Mouse (Mus musculus): ENCODE measurements around the gene Exoc2.

The Exoc2 gene

DNA sequence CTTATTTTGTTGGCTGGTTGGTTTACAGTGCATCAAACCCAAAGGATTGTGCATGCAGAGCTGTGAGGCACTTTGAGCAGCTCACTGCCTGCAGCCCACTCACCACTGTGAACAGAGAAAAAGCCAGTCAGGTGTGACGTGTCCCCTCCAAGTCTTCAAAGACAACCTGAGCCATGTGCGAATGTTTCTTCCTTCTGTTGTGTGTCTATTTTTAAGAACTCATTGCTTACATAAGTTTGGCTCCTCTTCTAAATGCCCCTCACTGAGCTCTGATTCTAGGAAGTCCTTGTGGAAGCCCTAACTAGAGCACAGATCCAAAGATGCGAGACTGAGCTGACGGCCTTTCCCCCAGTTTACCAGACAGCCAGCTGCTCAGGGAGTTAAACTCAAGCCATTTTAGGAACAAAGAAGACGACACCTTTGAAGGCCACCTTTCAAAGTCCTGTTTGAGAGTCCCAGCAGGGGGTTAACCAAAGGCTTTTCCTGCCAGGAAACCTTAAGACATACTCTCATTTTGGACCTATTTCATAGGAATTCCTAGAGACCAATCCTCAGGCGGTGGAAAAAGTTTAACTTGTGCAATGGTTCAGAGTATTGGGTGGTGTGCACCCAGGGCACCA is 79.8 kb downstream of the Exoc2 start:
- no peak for DNase-seq (ENCODE audit: low spot score in 2 of 2)

DNA sequence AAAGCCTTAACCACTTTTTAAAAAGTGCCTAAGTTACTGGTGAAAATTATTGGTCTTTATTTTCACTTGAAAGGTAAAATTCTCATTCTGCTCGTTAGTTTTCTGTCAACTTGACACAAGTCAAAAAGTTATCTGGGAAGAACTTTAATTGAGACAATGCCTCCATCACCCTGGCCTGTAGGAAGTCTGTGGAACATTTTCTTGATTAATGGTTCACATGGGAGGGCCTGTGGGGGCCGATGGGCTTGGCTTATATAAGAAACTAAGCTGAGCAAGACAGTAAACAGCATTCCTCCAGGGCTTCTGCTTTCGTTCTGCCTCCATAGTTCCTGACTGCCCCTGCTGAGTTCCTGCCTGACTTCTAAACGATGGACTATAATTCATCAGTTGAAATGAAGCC is 81.6 kb downstream of the Exoc2 start:
- no peak for DNase-seq (ENCODE audit: low spot score in 2 of 2)

DNA sequence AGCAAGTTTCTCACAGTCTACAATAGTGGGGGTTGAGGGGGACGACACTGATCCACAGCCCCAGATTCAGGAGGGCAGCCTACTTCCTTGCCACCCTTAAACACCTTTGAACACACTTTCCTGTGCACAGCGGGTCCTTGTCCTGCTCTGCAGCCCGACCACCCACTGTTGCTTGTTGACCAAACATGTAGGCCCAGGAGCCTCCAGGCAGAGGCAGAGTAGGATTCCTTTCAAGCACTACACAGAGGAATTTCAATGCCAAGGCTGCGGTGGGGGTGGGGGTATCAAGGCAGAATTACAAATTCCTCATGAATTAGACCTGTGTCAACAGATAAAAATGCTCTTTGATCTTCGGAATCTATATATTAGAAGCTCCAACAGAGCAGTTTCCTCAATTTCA is 82.7 kb downstream of the Exoc2 start:
- DNase-seq (ENCODE audit: low spot score in 2 of 2), result no peak

DNA sequence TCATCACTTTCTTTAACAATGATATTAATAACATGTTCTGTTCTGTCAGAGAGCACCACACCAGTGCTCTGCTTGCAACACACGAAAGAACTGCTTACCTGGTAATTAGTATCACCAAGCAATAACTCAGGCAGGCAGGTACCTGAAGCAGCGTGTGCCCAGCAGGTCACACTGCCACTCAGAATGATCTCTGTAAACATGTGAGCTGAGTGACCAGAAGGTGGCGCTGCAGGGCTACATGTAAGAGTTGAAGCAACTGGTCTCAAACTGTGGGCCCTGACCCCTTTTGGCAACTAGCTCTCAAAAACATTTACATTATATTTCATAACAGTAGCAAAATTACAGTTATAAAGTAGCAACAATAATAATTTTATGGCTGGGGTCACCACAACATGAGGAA is 85.4 kb downstream of the Exoc2 start:
- DNase-seq (ENCODE audit: low spot score in 2 of 2), result peak; percentile 60 to 88

DNA sequence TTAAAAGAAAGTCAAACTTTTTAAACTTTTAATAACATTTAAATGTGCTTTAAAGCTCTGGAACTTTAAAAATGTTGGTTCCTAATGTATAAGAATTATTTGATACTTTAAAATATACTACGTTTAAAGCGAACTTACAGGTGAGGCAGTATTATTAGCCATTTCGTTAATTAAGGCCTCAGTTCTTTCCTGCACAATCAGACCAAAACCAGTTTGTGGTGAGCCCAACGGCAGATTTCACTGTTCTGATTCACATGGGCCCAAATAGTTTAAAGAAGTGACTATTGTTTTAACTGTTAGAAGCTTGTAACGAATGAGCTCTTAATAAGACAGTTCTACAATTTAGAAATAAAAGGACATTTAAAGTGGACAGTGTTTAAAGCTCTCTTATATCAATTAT is 93.6 kb downstream of the Exoc2 start:
- no peak for DNase-seq (ENCODE audit: low spot score in 2 of 2)

DNA sequence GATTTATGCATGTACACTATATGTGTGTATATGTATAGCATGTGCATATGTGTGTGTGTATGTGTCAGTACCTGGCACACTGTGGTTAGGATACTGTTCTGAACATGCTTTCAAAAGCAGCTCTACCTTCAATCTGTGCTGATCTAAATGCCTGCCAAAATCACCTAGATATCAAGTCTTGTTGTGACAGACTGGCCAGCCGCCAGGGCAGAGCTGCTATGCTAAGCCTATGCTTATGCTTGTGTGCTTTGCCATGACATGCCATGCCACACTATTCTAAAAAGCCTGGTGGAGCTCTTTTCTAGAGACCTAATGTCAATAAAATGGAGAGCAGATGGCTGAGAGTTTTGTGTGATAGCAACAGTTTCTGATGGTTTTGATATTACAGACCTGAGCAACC is 94.0 kb downstream of the Exoc2 start:
- no peak for DNase-seq (ENCODE audit: low spot score in 2 of 2)

DNA sequence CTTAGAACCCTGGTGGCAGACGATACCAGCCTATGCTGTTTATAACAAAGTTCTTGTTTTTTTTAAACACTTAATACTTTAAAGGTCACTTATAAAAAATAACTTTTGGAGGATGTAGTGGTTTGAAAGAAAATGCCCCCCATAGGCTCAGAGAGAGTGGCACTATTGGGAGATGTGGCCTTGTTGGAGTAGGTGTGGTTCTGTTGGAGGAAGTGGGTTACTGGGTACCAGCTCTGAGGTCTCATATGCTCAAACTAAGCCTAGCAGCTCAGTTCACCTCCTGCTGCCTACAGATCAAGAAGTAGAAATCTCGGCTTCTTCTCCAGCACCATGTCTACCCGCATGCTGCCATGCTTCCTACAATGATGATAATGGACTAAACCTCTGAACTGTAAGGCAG is 98.1 kb downstream of the Exoc2 start:
- DNase-seq (ENCODE audit: low spot score in 2 of 2), result no peak

DNA sequence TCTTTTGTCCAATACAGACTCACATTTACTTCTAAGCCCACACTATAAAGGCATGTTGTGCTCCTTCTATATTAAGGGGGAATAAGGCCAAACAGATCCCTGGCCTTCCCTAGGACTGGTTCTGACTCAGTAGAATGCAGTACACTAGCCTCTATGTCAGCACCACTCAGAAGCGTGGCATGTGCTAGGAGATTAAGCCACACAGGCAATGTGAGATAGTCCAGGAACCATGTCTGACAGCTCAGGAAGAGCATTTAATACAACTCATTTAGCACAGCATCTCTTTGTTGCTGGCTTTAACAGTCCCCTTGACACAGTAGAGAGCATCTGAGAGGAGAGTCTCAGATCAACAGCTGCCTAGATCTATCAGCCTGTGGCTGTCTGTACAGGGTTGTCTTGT is 100.4 kb downstream of the Exoc2 start:
- no peak for DNase-seq (ENCODE audit: low spot score in 2 of 2)

DNA sequence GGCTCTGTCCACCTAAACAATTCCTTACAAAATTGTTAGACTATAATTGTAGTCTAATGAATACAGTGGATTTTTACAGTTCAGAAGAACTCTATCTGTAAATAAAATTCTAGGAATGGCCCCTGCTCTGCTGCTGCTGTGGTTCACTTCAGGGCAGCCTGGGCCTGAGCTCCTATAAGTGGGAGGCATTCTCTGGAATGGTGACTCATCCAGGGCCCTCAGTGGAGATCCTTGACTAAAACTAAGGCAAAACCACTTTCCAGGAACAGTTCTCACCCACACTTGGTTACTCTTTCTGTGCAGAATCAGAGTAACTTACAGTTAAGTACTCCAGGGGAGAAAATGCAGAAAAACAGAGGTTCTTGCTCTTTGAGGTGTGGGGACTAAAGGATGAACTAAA is 108.4 kb downstream of the Exoc2 start:
- no peak for DNase-seq (ENCODE audit: low spot score in 2 of 2)

DNA sequence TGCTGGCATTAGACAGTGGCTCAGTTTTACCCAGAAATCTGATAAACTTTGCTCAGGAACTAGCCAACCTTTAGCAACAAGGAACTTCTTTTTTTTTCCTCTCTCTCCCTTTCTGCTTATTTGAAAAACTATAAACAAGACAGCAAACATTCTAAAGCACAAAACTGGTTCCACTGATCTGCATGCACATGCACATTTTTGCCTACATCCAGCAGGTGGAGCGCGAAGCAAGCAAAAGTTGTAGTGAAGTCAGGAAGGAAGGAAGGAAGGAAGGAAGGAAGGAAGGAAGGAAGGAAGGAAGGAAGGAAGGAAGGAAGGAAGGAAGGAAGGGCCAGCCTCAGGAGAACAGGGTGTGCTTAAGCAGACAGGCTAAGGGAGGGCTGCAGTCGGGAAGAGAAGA is 109.9 kb downstream of the Exoc2 start:
- DNase-seq (ENCODE audit: low spot score in 2 of 2), result no peak

DNA sequence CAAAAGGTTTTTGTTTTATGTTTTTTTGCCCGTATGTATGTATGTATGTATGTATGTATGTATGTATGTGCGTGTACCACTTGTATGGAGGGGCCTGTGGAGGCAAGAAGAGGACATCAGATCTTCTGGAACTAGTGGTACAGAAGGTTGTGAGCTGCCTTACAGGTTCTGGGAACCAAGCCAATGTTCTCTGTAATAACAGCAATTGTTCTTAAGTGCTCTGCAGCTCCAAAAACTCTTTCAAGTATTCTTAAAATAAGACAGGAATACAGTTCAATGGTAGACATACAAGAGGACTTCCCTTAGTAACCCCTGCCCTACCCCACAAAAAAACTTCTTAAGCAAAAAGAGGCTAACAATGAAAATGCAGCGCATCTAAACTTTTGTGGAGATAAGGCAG is 115.5 kb downstream of the Exoc2 start:
- no peak for DNase-seq (ENCODE audit: low spot score in 2 of 2)

DNA sequence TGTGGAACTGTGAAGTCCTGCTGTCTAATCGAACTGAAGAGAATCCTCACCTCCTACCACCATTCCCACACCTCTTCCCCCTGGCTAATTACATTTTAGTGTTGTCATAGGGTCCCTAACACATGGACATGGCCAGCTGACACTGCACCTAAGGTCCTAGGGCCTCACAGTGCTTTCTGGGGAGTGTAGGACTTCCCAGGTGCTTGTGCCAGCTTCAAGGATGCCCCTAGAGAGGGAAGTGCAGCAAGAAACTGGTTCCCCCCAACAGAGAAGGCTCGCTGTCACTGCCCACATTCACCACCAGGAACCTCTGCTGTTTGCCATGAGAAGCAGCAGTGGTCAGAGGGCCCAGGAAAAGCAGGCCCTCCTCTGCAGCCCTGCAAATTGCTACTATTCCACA is 123.2 kb downstream of the Exoc2 start:
- DNase-seq (ENCODE audit: low spot score in 2 of 2), result no peak

DNA sequence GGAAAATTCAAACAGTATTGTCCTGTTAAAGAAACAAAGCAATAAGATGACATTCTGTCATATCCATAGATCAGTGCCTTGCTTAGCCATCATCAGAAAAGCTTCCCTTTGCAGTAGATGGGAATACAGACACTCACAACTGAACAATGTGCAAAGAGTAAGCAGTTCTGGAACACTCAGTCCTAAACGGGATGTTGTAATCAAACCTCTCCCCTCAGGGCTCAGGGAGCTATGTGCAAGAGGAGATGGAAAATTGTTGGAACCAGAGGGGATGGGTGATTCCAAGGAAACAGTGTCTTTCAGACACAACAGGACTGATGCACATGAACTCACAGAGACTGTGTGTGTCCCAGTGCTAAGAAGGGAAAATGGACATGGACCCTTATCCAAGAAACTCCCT is 125.9 kb downstream of the Exoc2 start:
- no peak for DNase-seq (ENCODE audit: low spot score in 2 of 2)

DNA sequence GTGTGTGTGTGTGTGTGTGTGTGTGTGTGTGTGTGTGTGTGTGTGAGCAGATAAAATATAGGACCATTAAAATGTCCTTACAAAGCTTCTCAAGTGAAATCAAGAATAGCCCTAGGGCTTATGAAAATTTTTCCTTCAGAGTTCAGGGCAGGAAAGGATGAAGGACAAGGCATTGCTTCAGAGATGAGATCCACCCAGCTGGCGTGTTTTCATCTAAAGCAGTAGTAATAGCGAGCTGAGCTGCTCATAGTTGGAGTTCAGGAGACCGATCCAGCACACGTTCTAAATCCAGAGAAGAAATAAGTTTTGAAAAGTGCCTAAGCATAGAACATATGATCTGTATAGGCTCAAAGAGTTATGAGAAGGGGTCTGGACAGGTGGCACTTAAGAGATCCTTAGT is 127.4 kb downstream of the Exoc2 start:
- DNase-seq (ENCODE audit: low spot score in 2 of 2), result no peak

DNA sequence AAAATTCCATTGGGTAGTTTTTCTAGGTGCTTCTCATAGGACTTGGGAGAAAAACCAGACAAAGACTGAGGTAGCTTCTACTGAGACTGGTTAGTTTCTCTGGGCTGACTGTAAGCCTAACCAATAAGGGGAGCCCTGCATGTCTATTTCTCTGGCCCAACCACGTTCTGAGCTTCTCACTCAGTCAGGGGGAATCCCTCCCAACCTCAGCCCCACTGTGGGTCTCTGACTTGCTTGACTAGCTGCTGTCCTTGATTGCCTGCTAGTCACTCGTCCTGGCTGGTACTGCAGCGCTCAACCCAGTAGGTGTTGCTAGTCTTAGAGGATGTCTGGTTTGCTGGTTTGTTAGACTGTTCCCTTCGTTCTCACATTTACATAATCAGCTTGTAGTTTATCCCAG is 130.8 kb downstream of the Exoc2 start:
- no peak for DNase-seq (ENCODE audit: low spot score in 2 of 2)

DNA sequence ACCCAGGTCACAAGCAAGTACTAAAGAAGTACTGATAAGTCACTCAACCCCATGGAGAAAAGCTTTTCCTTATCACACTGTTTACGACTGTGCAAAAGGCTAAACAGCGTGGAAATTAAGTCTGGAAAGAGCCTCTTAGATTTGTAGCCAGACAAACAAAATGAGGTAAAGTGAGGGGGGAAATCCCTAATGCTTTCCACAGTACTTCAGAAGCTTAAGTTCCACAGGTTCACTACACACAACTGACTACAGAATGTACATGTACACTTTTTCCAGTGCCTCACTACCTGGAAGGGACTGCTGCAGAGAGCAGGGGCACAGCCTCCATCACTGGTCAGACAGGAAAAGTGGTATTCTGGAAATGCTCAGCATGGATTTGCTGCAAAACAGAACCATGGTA is 132.1 kb downstream of the Exoc2 start:
- DNase-seq (ENCODE audit: low spot score in 2 of 2), result no peak

DNA sequence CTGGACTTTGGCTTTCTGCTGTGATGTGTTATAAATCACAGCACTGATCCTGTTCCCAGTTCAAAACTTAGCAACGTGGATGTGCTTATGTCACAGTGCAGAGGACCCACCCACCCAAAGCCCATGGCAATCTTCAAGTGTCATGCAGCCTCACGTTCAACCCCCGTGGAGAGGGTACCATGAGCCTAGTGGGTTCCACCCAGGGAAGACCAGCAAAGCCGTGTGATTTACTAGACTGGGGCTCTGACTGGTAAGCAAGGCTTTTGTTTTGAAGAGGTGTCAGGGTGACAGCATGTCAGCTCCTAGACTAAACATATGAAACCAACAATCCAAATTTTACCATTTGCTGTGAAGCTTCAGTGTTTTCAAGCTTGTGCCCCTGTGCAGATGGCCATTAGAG is 132.6 kb downstream of the Exoc2 start:
- no peak for DNase-seq (ENCODE audit: low spot score in 2 of 2)

DNA sequence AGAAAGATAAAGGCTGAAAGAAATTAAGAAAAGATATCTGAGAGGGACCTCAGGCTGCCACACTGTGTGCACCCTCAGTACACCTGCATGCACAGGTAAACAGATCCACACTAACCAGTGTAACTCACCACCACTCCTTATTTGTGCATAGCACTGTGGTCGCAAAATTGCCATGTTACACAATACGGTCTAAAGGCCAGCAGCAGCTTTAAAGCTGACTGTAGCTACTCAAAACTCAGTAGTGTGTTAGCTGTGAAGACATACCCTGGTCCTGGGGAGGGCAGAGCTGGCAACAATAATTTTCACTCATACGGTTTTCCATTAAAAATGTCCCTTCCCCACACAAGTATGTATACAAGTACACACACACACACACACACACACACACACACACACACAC is 133.2 kb downstream of the Exoc2 start:
- DNase-seq (ENCODE audit: low spot score in 2 of 2), result no peak

DNA sequence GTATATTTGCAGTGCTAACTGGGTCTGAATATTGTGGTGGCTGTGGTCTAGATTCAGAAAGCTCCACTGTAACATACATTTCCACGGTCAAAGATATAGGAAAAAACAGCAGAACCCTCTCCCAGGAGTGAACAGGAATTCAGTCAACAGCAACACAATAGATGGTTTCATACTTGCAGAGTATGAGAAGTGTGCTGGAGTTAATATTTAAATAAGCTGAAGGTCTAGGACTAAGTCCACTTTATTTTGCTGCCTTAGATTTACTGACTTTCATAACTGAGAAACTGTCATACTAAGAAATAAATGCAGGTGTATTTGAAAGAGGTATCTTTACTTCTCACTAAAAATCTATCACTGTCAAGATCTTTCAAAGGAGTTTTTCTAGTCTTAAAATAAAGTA is 137.6 kb downstream of the Exoc2 start:
- no peak for DNase-seq (ENCODE audit: low spot score in 2 of 2)

DNA sequence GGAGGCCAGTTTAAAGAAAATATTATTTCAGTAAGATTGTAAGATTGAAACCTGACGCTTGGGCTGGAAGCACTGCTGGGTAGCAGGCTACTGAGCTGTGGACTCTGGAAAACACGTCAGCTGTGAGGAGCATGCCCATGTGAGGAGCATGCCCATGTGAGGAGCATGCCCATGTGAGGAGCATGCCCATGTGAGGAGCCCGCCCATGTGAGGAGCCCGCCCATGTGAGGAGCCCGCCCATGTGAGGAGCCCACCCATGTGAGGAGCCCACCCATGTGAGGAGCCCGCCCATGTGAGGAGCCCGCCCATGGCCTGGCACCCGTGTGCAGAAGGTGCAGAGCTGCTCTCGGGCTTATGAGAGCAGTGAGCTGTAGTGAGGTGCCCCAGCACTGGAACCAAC is 139.0 kb downstream of the Exoc2 start:
- no peak for DNase-seq (ENCODE audit: low spot score in 2 of 2)

DNA sequence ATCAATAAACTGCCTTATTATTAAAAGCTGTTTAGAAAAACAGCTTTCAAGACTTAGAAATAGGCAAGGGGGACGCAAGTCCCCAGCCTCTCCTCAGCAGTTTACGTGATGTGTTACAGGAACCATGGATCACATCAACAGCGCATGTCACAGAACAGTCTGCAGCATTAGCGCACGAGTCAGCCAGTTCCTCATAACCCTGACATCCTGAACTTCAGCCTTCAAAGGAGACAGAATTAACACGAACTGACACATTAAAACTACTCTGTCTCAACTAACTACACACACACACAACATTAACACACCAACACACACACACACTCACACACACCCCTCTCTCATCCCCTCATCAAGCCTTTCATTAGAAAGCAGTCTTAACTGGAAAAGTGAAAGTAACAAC is 139.5 kb downstream of the Exoc2 start:
- no peak for DNase-seq (ENCODE audit: low spot score in 2 of 2)

DNA sequence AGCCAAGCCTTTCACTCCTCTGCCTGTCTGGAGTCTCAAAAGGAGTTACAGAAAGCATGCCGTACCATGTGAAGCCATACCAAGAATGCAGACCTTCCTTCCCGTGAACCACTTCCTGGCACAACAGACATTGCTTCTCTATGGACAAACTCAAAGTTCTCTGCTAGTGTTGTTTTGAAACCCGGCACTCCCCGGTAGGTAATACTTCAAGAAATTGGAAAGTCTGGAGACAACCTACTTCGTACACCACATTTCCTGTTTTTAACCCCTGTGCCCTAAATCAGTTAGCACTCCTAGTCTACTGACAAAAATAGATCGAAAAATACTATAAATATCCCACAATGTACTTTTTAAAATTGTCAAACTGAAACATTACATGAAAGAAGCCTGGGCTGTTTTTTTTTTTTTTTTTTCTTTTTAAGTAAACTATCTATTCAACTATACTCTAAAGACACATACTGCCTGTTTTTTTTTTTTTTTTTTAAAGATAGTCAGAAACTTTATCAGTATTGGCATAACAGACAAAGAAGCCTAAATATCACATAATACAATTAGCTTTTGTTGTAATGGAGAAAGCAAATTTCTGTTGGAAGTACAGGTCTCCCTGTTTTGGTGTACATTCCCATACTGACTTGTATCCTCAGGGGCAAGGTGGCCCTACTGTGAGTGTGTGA is 140.3 kb downstream of the Exoc2 start:
- DNase-seq (ENCODE audit: low spot score in 2 of 2), result peak in 1 of 2 experiments; percentile 30

DNA sequence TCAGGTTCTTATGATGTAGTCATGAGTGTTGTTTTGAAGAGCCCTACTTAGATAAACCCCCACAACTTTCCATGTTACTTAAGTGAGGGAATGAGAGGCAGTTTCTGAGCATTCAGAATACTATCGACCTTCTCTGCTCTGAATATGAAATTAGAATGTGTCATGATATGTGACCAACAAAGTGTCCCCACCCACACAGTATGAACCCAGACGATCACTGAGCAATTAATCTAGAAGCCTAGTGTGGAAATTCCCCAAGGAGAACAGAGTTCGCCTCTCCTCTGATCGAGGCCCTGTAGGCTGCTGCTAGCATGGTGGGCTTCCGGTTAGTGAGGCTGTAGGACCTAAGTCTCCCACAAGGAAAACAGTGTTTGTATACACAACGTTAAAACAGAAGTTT is 142.5 kb downstream of the Exoc2 start:
- no peak for DNase-seq (ENCODE audit: low spot score in 2 of 2)

DNA sequence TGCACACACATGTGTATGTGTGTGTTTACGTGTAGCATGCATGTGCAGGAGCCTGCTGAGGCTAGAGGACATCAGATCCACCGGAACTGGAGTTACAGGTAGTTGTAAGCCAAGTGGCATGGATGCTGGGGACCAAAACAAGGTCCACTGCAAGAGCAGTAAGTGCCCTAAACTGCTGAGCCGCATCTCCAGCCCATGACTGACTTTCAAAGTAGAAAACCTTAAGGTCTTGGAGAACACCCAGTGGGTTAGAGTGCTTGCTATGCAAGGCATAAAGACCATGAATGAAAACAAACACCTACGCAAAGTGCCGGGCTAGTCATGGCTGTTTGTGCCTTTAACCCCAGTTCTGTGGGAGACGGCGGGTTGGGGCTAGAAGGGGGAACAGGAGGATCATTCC is 147.4 kb downstream of the Exoc2 start:
- no peak for DNase-seq (ENCODE audit: low spot score in 2 of 2)
